Mouse (Mus musculus) embryonic facial prominence, embryonic 10.5 days (tissue): ENCODE measurements at regions not wholly inside any gene's neighbourhood (a gene's known extent, or its start where the extent isn't known, plus 50 kb on each side); places are given as distances from the start of the nearest gene placed in this dataset.

ENCODE experiments used
- DNase-seq: peaks from one replicate; pipeline ENCODE4 v3.0.0-alpha.2; 2017; ENCODE audit warnings: low spot score
- H3K27ac ChIP-seq: fragments of 300-500 bp; sonication (generic); replicated peaks from 2 replicates; pipeline ENCODE4 v1.5.1; 2016; ENCODE audit warnings: mild to moderate bottlenecking
- H3K27me3 ChIP-seq: fragments of 300-500 bp; sonication (generic); replicated peaks from 2 replicates; pipeline ENCODE4 v1.6.1; 2016; ENCODE audit warnings: low read depth, mild to moderate bottlenecking; ENCODE audit not compliant: poor library complexity, severe bottlenecking
- H3K36me3 ChIP-seq: fragments of 300-500 bp; sonication (generic); replicated peaks from 2 replicates; pipeline ENCODE4 v1.6.1; 2016; ENCODE audit warnings: mild to moderate bottlenecking, moderate library complexity
- H3K4me1 ChIP-seq: fragments of 300-500 bp; sonication (generic); 2 replicates; pipeline ENCODE4 v1.6.1; 2016
- H3K4me3 ChIP-seq: fragments of 300-500 bp; sonication (generic); 2 replicates; pipeline ENCODE4 v1.5.1; 2016; ENCODE audit warnings: mild to moderate bottlenecking, moderate library complexity
- H3K9me3 ChIP-seq: fragments of 300-500 bp; sonication (generic); 2 replicates; pipeline ENCODE4 v1.6.1; 2016; ENCODE audit warnings: mild to moderate bottlenecking
- WGBS: fragments of 180-500 bp; shearing (Covaris S2); methylation state at CpG from one replicate; pipeline ENCODE4 v1.1.7; 2016; 5-methylcytosine and 5-hydroxymethylcytosine counted together

DNA sequence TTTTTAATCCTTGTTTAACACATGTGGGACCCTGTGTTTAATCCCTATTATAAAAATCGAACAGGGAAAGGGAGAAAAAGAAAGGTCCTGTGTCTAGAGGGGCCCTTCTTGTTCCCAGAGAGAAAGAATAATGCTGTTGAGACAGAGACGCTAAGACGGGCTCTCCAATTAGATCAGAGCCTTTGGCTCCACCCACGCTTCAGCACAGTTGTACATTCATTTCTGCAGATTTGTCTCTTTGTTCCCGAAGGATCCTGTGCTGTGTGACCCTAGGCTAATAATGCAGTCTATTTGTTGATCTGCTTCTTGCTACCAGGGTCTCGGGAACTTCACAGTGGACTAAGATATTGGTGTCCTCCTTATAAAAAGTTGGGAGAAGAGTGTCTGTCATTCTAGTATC, 92.0 kb downstream of the Cdc5l start:
- Histone ChIP-seq H3K9me3 (peaks cover 6% of the 10 kb centered on the region; the same call in 1 of the 2 replicates), H3K4me1 (peaks cover 31% of the 10 kb centered on the region), H3K27ac (0 out of 2 replicates have a peak overlapping the region, but pooled peaks have one; percentile 4), H3K36me3 (no peaks in the 10 kb centered on the region), H3K27me3 (peaks cover 25% of the 10 kb centered on the region; the same call in 1 of the 2 replicates), H3K4me3 (no peak overlapping the region)
- WGBS: 67% methylated on average over 6 of the region's 6 CpGs
- no peak for DNase-seq

DNA sequence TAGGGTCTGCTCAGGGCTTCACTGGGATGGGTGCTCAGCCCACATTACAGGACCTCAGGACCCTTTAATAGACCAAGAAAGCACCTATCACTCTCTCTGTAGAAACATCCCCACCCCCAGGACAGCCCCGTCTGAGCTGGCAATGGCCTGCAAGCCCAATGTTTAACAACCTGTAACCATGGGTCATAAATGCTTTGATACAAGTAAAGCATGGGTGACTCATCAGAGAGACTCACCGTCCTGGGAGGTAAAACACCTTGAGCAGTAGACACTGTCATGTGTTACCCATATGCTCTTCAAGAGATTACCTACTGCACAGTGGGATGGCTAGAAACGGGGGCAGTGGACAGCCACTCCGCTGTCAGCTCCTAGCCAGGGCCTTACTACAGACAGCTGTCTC, 92.7 kb downstream of the Cdc5l start:
- H3K27ac ChIP-seq: no peak overlapping the region
- peaks cover 35% of the 10 kb centered on the region for H3K4me1 ChIP-seq
- no peaks in the 10 kb centered on the region for H3K36me3 ChIP-seq
- DNase-seq: no peak
- H3K9me3 ChIP-seq: peaks cover 6% of the 10 kb centered on the region; the same call in 1 of the 2 replicates
- WGBS: 88% methylated on average over 4 of the region's 4 CpGs
- H3K27me3 ChIP-seq: peaks cover 25% of the 10 kb centered on the region; the same call in 1 of the 2 replicates
- no peak overlapping the region for H3K4me3 ChIP-seq

DNA sequence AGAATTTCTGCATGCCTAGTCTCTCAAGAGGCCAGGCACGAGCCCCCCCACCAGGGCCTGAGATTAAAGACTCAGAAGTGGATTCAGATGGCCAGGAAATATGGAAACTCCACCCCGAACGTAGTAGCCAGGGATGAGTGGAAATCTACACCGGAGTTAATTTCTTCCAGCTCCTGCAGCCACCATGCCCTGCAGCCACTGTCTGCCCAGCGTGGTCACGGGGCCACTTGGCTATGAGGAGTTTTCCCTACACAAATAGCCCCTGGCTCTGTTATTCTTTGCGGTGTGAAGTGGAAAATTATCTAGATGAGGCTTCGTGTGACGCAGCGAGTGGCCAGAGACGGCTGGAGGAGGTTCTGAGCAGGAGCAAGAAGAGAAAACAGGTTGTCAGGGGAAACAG, 94.3 kb downstream of the Cdc5l start:
- H3K4me3 ChIP-seq: peak overlapping the region; percentile 14; the same call in 1 of the 2 replicates
- H3K36me3 ChIP-seq: no peaks in the 10 kb centered on the region
- H3K9me3 ChIP-seq: peaks cover 6% of the 10 kb centered on the region; the same call in 1 of the 2 replicates
- DNase-seq: peak; percentile 84
- WGBS: 33% methylated on average over 11 of the region's 11 CpGs
- peaks cover 25% of the 10 kb centered on the region; the same call in 1 of the 2 replicates for H3K27me3 ChIP-seq
- H3K4me1 ChIP-seq: peaks cover 35% of the 10 kb centered on the region
- peak overlapping the region; percentile 72 for H3K27ac ChIP-seq

DNA sequence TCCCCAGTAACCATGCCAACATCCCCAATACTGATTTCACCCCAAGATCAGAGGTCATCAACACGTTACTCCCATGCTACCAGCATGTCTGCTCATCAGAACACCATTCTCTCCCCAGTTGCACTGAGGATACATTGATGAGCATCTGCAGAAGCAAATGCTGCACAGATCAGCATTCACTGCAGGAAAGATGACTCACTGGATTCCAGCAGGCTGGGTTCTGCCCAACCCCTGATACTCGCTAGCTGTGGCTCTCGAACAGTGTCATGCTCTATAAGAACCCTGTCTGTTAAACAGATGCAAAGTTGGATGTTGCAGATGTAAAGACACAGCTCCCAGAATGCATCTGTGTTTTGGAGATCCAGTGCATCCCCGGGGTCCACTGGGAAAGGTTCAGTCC, 95.5 kb downstream of the Cdc5l start:
- DNase-seq: no peak
- peaks cover 25% of the 10 kb centered on the region; the same call in 1 of the 2 replicates for H3K27me3 ChIP-seq
- 84% methylated on average over 4 of the region's 4 CpGs for WGBS
- no peak overlapping the region for H3K4me3 ChIP-seq
- no peaks in the 10 kb centered on the region for H3K36me3 ChIP-seq
- no peaks in the 10 kb centered on the region for H3K9me3 ChIP-seq
- H3K27ac ChIP-seq: peak overlapping the region; percentile 72
- peaks cover 35% of the 10 kb centered on the region for H3K4me1 ChIP-seq

DNA sequence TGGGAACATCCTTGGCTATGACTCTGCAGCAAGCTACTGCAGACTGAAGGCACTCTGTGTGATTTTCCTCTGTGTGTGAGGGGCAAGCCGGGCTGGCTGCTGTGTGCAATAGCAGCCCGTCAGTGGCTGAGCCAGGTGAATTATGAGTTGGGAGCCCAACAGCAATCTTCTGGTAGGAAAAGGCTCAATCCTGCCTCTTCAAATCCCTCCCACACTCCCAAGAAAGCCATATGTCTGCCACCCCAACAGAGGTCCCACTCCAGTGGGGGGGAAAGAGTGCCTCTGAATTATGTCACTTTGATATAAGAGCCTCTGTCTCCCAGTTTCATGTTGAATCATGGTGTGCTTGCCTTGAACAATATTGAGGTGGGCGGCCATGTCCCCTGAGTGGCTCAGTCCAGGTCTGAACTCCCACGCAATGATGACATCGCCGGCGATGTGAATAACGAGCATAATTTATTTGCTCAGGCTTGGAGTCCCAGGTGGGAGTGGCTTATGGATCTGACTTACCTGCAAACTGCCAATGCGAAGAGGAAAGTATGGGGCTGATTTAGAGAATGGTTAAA, 97.9 kb downstream of the Cdc5l start:
- Histone ChIP-seq H3K27ac (no peak overlapping the region), H3K4me3 (no peak overlapping the region)
- no peak for DNase-seq

DNA sequence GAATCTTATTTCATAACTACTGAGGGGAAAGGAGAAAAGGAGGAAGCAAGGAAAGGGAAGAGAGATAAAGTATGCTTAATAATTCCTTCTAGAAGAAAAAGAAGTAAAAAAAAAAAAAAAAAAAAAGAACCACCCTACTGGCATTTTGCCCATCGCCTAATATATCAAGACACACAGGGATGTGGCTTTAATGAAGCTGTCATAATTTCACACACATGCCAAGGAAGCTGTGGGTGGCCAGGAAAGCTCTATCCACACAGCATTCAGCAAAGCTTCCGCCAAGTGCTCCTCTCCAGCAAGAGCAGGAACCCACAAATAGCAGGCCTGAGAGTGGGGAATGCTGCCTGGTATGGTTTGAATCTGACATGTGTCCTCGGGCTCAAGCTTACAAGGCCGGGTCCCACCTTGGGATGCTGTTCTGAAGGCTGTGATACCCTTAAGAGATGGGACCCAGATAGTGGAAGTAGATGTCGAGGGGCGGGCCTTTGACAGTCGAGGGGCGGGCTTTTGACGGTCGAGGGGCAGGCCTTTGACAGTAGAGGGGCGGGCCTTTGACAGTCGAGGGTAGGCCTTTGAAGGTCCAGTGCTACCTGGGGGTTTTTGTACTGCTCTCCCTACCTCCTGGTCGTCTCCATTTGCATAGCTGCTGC, 98.7 kb downstream of the Cdc5l start:
- Histone ChIP-seq H3K36me3 (no peaks in the 10 kb centered on the region), H3K4me1 (peaks cover 33% of the 10 kb centered on the region), H3K27ac (no peak overlapping the region), H3K27me3 (no peaks in the 10 kb centered on the region), H3K9me3 (no peaks in the 10 kb centered on the region), H3K4me3 (no peak overlapping the region)
- no peak for DNase-seq
- WGBS: 61% methylated on average over 13 of the region's 13 CpGs

More for the DNA sequence above, 97.9 kb downstream of the Cdc5l start:
- Histone ChIP-seq H3K4me1 (peaks cover 37% of the 10 kb centered on the region), H3K36me3 (no peaks in the 10 kb centered on the region), H3K9me3 (no peaks in the 10 kb centered on the region), H3K27me3 (0 out of 2 replicates have a peak, but pooled peaks cover 5% of the 10 kb centered on the region)
- 90% methylated on average over 9 of the region's 9 CpGs for WGBS

DNA sequence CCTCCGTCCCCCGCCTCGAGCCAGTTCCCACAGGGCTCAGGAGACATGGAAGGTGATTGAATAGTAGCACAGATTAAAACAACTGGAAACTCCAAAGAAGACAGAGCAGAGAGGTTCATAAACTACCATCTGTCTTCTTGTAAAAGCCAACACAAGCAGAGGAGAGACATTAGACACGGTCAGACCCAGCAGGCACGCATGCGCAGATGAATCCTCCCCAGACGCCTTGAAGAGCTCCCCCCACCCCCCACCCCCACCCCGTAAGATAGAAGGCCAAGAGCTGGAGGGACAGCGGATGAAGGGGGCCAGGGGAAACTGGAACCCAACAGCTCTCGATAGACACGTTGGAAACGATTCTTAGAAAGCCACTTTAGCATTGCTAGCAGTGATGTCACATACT, 101.2 kb downstream of the Cdc5l start:
- H3K9me3 ChIP-seq: no peaks in the 10 kb centered on the region
- H3K36me3 ChIP-seq: no peaks in the 10 kb centered on the region
- H3K27me3 ChIP-seq: no peaks in the 10 kb centered on the region
- peaks cover 16% of the 10 kb centered on the region for H3K4me1 ChIP-seq
- no peak for DNase-seq
- H3K4me3 ChIP-seq: no peak overlapping the region
- 75% methylated on average over 12 of the region's 12 CpGs for whole genome bisulfite sequencing
- peak overlapping the region; percentile 19 for H3K27ac ChIP-seq

DNA sequence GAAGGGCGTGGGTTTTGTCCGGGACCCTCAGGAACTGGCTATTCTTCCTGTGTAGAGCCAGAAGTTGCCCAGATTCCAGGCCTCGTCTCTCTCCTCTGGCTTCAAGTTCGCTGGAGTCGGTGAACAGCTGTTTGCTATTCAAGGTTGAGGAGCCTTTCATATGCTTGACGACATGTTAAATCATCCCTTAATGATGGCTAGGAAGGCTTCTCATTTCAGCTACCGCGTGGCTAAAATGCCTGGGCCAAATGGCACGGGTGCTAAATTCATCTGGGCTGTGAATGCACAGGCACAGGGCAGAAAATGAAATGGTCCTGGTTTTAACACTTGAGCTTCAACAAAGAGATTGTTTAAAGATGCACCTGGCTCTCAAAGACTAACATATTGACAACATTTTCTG, 104.3 kb downstream of the Cdc5l start:
- Histone ChIP-seq H3K36me3 (no peaks in the 10 kb centered on the region), H3K4me3 (no peak overlapping the region), H3K27ac (no peak overlapping the region), H3K27me3 (no peaks in the 10 kb centered on the region), H3K9me3 (no peaks in the 10 kb centered on the region), H3K4me1 (peaks cover 32% of the 10 kb centered on the region)
- 65% methylated on average over 9 of the region's 9 CpGs for WGBS
- DNase-seq: no peak

DNA sequence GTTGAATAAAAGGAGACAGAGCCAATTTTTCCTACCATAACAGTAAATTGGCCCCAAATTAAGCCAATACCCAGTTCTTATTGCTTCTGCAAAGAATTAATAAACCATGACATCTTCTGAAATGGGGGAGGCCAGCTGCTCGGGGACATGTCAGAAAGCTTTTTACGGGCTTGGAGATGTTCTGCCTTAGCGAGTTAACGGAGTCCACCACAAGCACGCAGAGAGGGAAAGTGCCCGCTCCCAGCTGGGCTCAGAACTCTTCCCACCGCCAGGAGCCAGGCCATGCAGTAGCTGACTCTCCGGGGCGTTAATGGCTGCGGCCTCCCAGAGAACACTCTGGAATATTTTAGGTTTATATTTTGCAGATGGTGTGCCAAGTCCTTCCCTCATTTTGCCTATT, 106.8 kb downstream of the Cdc5l start:
- Histone ChIP-seq H3K27me3 (no peaks in the 10 kb centered on the region; the same call in 1 of the 2 replicates), H3K4me1 (peaks cover 23% of the 10 kb centered on the region), H3K9me3 (no peaks in the 10 kb centered on the region), H3K27ac (peak overlapping the region; percentile 69), H3K4me3 (no peak overlapping the region), H3K36me3 (no peaks in the 10 kb centered on the region)
- DNase-seq: peak; percentile 61
- 51% methylated on average over 10 of the region's 10 CpGs for WGBS

DNA sequence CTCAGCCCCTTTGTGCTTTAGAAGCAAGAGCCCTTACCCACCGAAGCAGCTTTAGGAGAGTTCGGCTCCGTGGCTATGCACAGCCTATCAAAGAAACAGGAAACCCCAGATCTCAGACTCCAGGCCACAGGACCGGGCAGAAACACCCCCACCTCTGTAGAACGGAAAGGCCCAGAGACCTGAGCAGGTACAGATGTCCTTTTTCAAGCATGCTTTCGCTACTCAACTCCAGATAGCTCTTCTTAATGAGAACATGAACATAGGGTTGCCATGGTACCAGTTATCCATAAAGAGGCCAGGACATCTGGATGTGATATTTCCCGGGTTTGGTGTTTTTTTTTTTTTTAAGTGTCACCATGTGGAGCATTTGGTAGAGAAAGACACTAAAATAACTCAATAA, 107.4 kb downstream of the Cdc5l start:
- H3K36me3 ChIP-seq: no peaks in the 10 kb centered on the region
- H3K9me3 ChIP-seq: no peaks in the 10 kb centered on the region
- WGBS: 50% methylated on average over 7 of the region's 7 CpGs
- H3K27ac ChIP-seq: peak overlapping the region; percentile 74
- peaks cover 25% of the 10 kb centered on the region for H3K4me1 ChIP-seq
- H3K27me3 ChIP-seq: peaks cover 5% of the 10 kb centered on the region; the same call in 1 of the 2 replicates
- H3K4me3 ChIP-seq: no peak overlapping the region
- peak; percentile 63 for DNase-seq

DNA sequence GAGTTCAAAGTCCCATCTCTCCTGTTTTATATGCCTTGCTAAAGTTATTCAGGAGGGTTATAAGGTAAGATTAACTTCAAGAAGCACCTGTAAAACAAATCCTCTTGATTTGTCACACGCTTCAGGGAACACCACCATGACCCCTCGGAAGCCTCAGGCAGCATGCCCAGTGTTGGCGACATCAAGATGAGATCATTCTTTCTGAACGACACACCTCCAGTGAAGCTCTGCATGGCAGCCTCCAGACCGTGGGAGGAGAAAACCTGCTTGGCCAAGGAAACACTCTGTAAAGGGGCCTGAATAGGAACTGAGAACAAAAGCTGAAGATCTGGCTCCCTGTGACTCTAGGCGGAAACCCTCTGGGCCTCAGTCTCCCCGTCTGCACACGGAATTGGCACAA, 110.7 kb downstream of the Cdc5l start:
- Histone ChIP-seq H3K4me3 (no peak overlapping the region), H3K4me1 (peaks cover 50% of the 10 kb centered on the region), H3K27me3 (peaks cover 6% of the 10 kb centered on the region; the same call in 1 of the 2 replicates)

DNA sequence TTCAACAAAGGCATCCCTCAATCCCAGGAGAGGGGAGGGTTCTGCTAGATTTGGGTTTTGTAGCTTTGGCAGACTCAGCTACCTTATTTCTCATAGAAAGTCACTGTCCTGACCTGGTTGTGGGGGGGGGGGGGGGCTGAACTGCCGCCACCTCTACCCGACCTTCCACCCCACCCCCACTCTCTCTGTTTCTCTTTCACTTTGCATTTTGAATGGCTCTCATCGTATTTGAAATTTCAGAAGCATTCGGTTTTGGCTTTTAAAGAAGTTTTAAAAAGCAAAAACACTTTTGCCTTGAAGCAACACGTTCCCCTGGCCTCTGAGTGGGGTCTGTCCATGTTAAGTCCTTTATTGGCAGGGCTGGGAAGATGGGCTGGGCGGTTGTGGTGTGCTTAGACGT, 113.5 kb downstream of the Cdc5l start:
- DNase-seq: no peak
- WGBS: 68% methylated on average over 7 of the region's 7 CpGs
- no peaks in the 10 kb centered on the region for H3K36me3 ChIP-seq
- H3K4me1 ChIP-seq: peaks cover 39% of the 10 kb centered on the region
- no peak overlapping the region for H3K27ac ChIP-seq
- no peak overlapping the region for H3K4me3 ChIP-seq
- no peaks in the 10 kb centered on the region for H3K9me3 ChIP-seq
- peaks cover 6% of the 10 kb centered on the region for H3K27me3 ChIP-seq

More for the DNA sequence above, 110.7 kb downstream of the Cdc5l start:
- H3K9me3 ChIP-seq: no peaks in the 10 kb centered on the region
- no peak for DNase-seq
- H3K27ac ChIP-seq: no peak overlapping the region
- H3K36me3 ChIP-seq: no peaks in the 10 kb centered on the region
- WGBS: 75% methylated on average over 8 of the region's 8 CpGs
